Mouse (Mus musculus): ENCODE results near the gene Sgcd.

DNA sequence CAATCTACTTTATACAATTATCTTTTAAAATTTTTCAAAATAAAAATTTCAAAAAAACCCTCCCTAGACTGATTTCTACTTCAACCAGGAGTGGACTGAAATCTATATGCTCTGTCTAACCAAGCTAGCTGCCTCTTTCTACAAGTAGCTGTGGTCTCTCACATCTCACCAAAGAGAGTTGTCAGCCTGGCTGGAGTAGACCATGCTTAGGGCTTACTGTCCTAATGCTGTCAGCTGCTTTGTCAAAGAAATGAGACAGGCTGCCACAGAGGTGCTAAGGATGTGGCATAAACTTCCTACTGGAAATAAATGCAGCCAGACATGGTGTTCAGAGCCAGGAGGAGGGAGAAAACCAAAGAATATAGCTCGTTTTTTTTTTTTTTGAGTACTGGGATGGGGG is 760.5 kb downstream of the Sgcd start:
- TF ChIP-seq CTCF (IDR thresholded peaks at IDR 0.05) (no peak), EP300 (IDR thresholded peaks at IDR 0.05) (no peak)

Measured in lung, postnatal 0 days (tissue).